Mouse (Mus musculus) layer of hippocampus, adult 18-20 months (tissue): ENCODE measurements around the gene Olfr458. TPM values are rescaled to one million over a fixed set of nuclear protein-coding genes. Genes with fewer than 3 reads are reported as not detected.

Experiments
- total RNA-seq, 2 experiments: library from RNA; stranded (reverse); gene quantifications; 2 replicates each; pipeline ENCODE4 v1.2.3; 2021

The Olfr458 gene
- total RNA-seq, 2 experiments from 2014 or later, result not detected

Other genes starting within 250 kb of the Olfr458 start
- not detected for gene Tas2r144, start 249.9 kb downstream of the Olfr458 start, total RNA-seq
- 10 to 100 TPM; 10.3 to 13.3 TPM for gene Gstk1, start 219.3 kb downstream of the Olfr458 start, total RNA-seq
- not detected for gene Tmem139, start 203.2 kb downstream of the Olfr458 start, total RNA-seq
- gene Casp2, start 200.2 kb downstream of the Olfr458 start, total RNA-seq, result 10 to 100 TPM; 17.4 to 24.0 TPM
- gene Clcn1, start 178.5 kb downstream of the Olfr458 start, total RNA-seq, result 1 to 10 TPM; 2.8 to 3.6 TPM
- 10 to 100 TPM; 80.2 to 82.8 TPM for gene Fam131b, start 140.6 kb downstream of the Olfr458 start, total RNA-seq
- gene Zyx, start 115.6 kb downstream of the Olfr458 start, total RNA-seq, result 10 to 100 TPM; 39.5 to 40.3 TPM
- under 1 TPM; 0.13 to 0.20 TPM for gene Epha1, start 91.9 kb downstream of the Olfr458 start, total RNA-seq
- gene Tas2r143, start 65.0 kb downstream of the Olfr458 start, total RNA-seq, result not detected
- not detected for gene Tas2r135, start 59.8 kb downstream of the Olfr458 start, total RNA-seq
- gene Tas2r126, start 30.7 kb downstream of the Olfr458 start, total RNA-seq, result not detected
- not detected for gene Olfr457, start 11.1 kb upstream of the Olfr458 start, total RNA-seq
- not detected for gene Olfr456, start 22.0 kb upstream of the Olfr458 start, total RNA-seq
- gene Olfr455, start 82.4 kb upstream of the Olfr458 start, total RNA-seq, result not detected
- gene Tcaf3, start 132.5 kb upstream of the Olfr458 start, total RNA-seq, result not detected
- gene Tcaf2, start 180.1 kb upstream of the Olfr458 start, total RNA-seq, result under 1 TPM; 0.50 to 0.61 TPM
- 100 to 1,000 TPM; 205 to 214 TPM for gene Tcaf1, start 244.9 kb upstream of the Olfr458 start, total RNA-seq